Mouse (Mus musculus): ENCODE results near the gene C2cd2. TPM values are rescaled to one million over a fixed set of nuclear protein-coding genes. Genes with fewer than 3 reads are reported as not detected.

C2cd2 gene
- total RNA-seq, 2 experiments from 2014 or later, result 14.4 to 18.5 TPM

- intact Hi-C loops (cut with DNase I), result no loop called here
- no peak for DNase-seq (ENCODE audit: extremely low spot score in 1 of 2, low spot score in 2 of 2)
- H3K27ac ChIP-seq, result no peak overlapping the region
These were observed 42.6 kb downstream of the C2cd2 start for GRCm38 (mm10) chr16:97919793-97920192.

GRCm38 (mm10) chr16:97912873-97913272 is 49.5 kb downstream of the C2cd2 start:
- no peak for TF ChIP-seq CTCF (IDR thresholded peaks at IDR 0.05)
- H3K4me3 ChIP-seq, result no peak overlapping the region
- DNase-seq (ENCODE audit: extremely low spot score in 1 of 2, low spot score in 2 of 2), result no peak
- no peak overlapping the region for H3K27ac ChIP-seq
- intact Hi-C loops (cut with DNase I), result no loop called here

More at GRCm38 (mm10) chr16:97919793-97920192, 42.6 kb downstream of the C2cd2 start:
- no peak for TF ChIP-seq CTCF (IDR thresholded peaks at IDR 0.05)
- no peak overlapping the region for H3K4me3 ChIP-seq

DNA sequence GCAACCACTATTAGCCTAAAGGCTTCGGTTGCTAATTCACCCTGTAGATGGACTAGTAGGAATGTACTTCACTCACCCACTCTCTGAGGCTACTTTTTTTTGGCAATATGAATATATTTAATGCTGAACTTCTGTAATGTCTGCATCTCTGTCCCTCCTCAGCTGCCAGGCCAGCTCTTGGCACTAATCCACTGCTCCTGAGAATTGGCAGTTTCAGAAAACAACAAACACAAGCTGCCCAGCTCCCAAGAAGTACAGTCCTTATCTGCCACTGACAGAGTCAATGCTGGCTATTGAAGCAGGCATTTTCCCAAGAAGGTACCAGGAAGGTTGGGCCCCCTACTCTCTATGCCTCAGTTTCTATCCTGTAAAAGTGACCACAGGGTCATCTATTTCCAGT is 53.0 kb downstream of the C2cd2 start:
- H3K4me3 ChIP-seq, result no peak overlapping the region
- TF ChIP-seq CTCF (IDR thresholded peaks at IDR 0.05), result no peak
- no peak overlapping the region for H3K27ac ChIP-seq
- DNase-seq (ENCODE audit: extremely low spot score in 1 of 2, low spot score in 2 of 2), result no peak
- intact Hi-C loops (cut with DNase I), result no loop called here

- Histone ChIP-seq H3K27ac (no peak overlapping the region), H3K4me3 (no peak overlapping the region)
- intact Hi-C loops (cut with DNase I), result no loop called here
- DNase-seq (ENCODE audit: extremely low spot score in 1 of 2, low spot score in 2 of 2), result no peak
- no peak for TF ChIP-seq CTCF (IDR thresholded peaks at IDR 0.05)
These were observed 54.9 kb downstream of the C2cd2 start for GRCm38 (mm10) chr16:97907496-97907895.

DNA sequence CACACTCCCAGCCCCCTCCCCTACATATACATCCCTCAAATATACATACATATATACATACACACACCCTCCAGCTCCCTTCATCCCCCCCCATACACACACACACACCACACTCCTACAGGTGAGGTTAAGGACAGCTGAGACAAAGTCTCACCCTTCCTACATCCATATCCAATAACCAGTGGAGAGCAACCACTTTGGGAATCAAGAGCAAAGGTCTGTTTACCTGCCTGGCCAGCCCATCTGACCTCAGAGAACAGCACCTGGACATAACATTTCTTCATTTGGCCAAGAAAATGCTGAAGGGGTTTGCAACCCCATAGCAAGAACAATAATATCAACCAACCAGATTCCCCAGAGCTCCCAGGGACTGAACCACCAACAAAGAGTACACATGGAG is 56.1 kb downstream of the C2cd2 start:
- intact Hi-C loops (cut with DNase I), result loop anchor here (1.0 kb wide), 1 partner anchor 47 kb away; no protein-coding TSS in a partner anchor
- no peak for TF ChIP-seq CTCF (IDR thresholded peaks at IDR 0.05)

GRCm38 (mm10) chr16:97905449-97905991 is 56.9 kb downstream of the C2cd2 start:
- intact Hi-C loops (cut with DNase I), result no loop called here
- Histone ChIP-seq H3K27ac (no peak overlapping the region), H3K4me3 (no peak overlapping the region)
- no peak for TF ChIP-seq CTCF (IDR thresholded peaks at IDR 0.05)
- no peak for DNase-seq (ENCODE audit: extremely low spot score in 1 of 2, low spot score in 2 of 2)

More for the DNA sequence above, 56.1 kb downstream of the C2cd2 start:
- DNase-seq (ENCODE audit: extremely low spot score in 1 of 2, low spot score in 2 of 2), result no peak
- Histone ChIP-seq H3K4me3 (no peak overlapping the region), H3K27ac (no peak overlapping the region)

DNA sequence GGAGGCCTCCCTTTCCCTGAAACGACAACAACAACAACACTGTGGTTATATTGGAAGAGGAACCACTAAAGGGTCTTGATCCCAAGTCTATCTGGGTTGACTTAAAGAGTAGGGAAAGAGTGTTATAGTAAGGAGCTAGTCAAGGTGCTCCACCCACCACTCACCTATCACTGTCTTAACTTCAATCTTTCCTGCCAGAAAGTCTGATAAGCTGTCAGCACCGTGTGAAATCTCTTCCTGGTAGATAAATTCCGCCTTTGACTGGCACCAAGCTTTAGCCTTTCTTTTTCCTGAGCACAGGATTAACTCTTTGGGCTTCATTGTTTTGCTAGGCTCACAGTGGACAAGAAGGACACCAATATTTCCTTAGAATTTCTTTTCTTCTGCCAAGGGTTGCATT is 58.4 kb downstream of the C2cd2 start:
- intact Hi-C loops (cut with DNase I), result no loop called here
- TF ChIP-seq CTCF (IDR thresholded peaks at IDR 0.05), result no peak
- no peak overlapping the region for H3K27ac ChIP-seq
- H3K4me3 ChIP-seq, result no peak overlapping the region
- DNase-seq (ENCODE audit: extremely low spot score in 1 of 2, low spot score in 2 of 2), result no peak

DNA sequence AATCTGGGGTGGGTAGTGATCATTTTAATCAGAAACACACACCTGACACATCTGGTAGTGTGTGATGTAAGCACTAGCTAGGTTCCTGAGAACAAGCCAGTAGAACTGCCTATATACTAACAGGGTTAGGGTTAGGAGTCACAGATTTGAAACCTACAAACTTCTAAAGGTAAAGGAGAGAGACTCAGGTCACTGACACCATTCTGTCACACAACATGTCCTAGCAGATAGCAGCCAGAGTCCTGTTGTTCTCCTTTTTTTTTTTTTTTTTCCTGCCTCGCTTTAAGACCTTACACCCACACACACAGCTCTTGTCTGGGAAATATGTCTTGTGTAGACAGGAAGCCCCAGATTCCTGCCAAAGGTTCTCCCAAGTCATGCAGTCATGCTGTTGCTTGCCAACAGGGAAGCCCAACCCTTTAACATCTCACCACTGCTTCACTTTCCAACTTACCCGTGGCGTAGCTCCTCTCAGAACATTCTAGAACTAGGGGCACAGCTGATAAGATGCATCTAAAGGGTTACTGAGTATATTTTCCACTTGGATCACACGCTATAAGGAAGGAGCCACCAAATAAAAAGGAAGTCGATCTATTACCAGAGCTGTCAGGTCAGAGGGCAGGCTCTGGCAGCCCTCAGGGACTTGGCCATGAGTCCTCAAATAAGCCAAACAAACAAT is 64.9 kb downstream of the C2cd2 start:
- intact Hi-C loops (cut with DNase I), result no loop called here
- H3K4me3 ChIP-seq, result no peak overlapping the region
- no peak for TF ChIP-seq CTCF (IDR thresholded peaks at IDR 0.05)
- H3K27ac ChIP-seq, result no peak overlapping the region; the same call in 1 of the 2 replicates
- DNase-seq (ENCODE audit: extremely low spot score in 1 of 2, low spot score in 2 of 2), result no peak

- no peak overlapping the region for H3K4me3 ChIP-seq
- no peak for DNase-seq (ENCODE audit: extremely low spot score in 1 of 2, low spot score in 2 of 2)
- no peak overlapping the region for H3K27ac ChIP-seq
- no peak for TF ChIP-seq CTCF (IDR thresholded peaks at IDR 0.05)
- intact Hi-C loops (cut with DNase I), result no loop called here
These were observed 74.6 kb downstream of the C2cd2 start for GRCm38 (mm10) chr16:97887762-97888161.

DNA sequence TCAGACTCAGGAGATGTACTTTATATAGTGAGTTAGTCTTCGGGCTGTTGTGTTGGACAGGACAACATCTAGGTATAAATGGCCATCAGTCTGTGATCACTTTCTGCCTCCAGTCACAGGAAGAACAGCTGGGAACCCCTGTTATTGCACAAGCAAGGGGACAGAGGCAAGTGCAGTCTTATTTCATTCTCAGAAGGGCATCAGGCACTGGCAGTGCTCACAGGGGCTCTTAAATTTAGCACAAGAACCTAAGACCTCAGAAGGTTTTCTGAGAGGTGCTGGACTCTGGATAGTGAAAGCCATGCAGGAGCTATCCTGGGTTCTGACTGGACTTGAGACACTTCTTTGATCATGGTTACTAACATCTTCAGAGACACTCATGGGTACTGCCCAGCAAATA is 78.7 kb downstream of the C2cd2 start:
- Histone ChIP-seq H3K4me3 (no peak overlapping the region), H3K27ac (no peak overlapping the region)
- no peak for TF ChIP-seq CTCF (IDR thresholded peaks at IDR 0.05)
- no peak for DNase-seq (ENCODE audit: extremely low spot score in 1 of 2, low spot score in 2 of 2)
- intact Hi-C loops (cut with DNase I), result no loop called here

DNA sequence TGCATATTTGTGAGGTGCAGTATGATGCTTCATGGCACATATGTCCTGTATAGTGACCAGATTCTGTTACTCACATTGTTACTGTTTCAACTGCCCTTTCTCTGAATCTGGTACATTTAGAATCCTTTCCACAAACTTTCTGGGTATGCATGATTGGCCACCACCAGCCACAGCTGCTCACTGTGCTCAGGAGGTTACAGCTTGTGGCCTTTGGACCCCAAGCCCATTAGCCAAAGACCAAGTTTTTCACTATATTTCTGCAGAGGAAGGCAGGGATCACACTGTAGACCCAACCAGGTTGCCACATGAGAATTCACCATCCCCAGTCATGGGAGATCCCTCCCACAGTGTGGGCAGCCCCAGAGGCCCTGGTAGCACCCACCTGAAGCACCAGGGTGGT is 79.5 kb downstream of the C2cd2 start:
- TF ChIP-seq CTCF (IDR thresholded peaks at IDR 0.05), result no peak
- no peak for DNase-seq (ENCODE audit: extremely low spot score in 1 of 2, low spot score in 2 of 2)
- H3K27ac ChIP-seq, result no peak overlapping the region
- no peak overlapping the region for H3K4me3 ChIP-seq
- intact Hi-C loops (cut with DNase I), result no loop called here

DNA sequence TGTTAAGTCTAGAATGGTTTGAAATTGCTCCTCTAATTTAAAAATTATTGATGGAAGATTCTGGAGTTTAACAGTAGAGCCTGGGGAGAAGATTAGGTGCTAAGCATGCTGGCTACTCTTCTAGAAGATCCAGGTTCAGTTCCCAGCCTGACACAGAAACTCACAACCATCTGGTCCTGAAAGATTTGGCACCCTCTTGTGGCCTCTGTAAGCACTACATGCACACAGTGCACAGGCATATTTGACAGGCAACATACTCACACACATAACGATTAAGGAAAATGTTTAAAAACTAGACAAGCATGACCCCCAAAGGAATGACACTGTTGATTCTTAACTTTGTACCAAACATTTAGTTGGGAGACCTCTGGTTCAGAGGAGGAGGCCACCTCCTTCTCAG is 83.3 kb downstream of the C2cd2 start:
- H3K27ac ChIP-seq, result no peak overlapping the region
- intact Hi-C loops (cut with DNase I), result loop anchor here (2.0 kb wide), 1 partner anchor 74 kb away; no protein-coding TSS in a partner anchor
- no peak overlapping the region for H3K4me3 ChIP-seq
- peak; percentile 67 for TF ChIP-seq CTCF (IDR thresholded peaks at IDR 0.05)
- DNase-seq (ENCODE audit: extremely low spot score in 1 of 2, low spot score in 2 of 2), result peak in 1 of 2 experiments; percentile 54

DNA sequence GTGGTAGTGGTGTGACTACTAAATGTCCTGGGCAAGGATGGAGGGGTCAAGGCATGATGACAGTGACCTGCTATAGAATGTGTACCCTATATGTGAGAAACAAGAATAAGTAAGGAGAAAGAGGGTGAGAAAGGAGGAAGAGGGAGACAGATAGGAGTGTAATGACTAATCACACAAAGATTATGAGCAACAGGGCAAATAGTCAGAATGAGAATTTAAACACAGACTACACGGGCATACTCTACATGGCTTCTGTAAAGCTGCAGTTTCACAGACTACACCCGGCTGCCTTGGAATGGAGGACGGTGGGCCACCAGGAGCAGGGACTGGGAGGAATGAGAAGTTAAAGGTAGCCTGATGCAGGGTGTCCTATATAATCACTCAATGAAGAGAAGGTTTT is 84.9 kb downstream of the C2cd2 start:
- H3K4me3 ChIP-seq, result no peak overlapping the region
- H3K27ac ChIP-seq, result no peak overlapping the region
- intact Hi-C loops (cut with DNase I), result no loop called here
- no peak for TF ChIP-seq CTCF (IDR thresholded peaks at IDR 0.05)
- DNase-seq (ENCODE audit: extremely low spot score in 1 of 2, low spot score in 2 of 2), result no peak

Data from left cerebral cortex, adult 2 months (tissue).